Mouse (Mus musculus) heart, embryonic 15.5 days (tissue): ENCODE results near the gene Lamc2. TPM values are rescaled to one million over a fixed set of nuclear protein-coding genes. Genes with fewer than 3 reads are reported as not detected.
A peak's percentile ranks its signal among the peaks of the same experiment; 100 is the strongest.

Source experiments
- ATAC-seq: fragments of 200-750 bp; cut with Nextera tagmentation; replicated peaks from 2 replicates; pipeline ENCODE4 v1.8.0; 2017; ENCODE audit warnings: low read depth, moderate TSS enrichment; ENCODE audit not compliant: insufficient number of reproducible peaks, insufficient read depth, low FRiP score
- H3K27ac ChIP-seq: fragments of 300-500 bp; sonication (generic); 2 replicates; pipeline ENCODE4 v1.5.1; 2015; ENCODE audit warnings: mild to moderate bottlenecking, inconsistent platforms
- H3K27me3 ChIP-seq: fragments of 300-500 bp; sonication (generic); 2 replicates; pipeline ENCODE4 v1.6.1; 2015; ENCODE audit warnings: inconsistent platforms
- H3K36me3 ChIP-seq: fragments of 300-500 bp; sonication (generic); 2 replicates; pipeline ENCODE4 v1.6.1; 2015; ENCODE audit warnings: mild to moderate bottlenecking, inconsistent platforms
- H3K4me1 ChIP-seq: fragments of 300-500 bp; sonication (generic); replicated peaks from 2 replicates; pipeline ENCODE4 v1.6.1; 2015; ENCODE audit warnings: inconsistent platforms
- H3K4me2 ChIP-seq: fragments of 300-500 bp; sonication (generic); 2 replicates; pipeline ENCODE4 v1.6.1; 2015; ENCODE audit warnings: inconsistent platforms, mild to moderate bottlenecking, moderate library complexity
- H3K4me3 ChIP-seq: fragments of 300-500 bp; sonication (generic); 2 replicates; pipeline ENCODE4 v1.5.1; 2015; ENCODE audit warnings: mild to moderate bottlenecking, inconsistent platforms
- H3K9ac ChIP-seq: fragments of 300-500 bp; sonication (generic); 2 replicates; pipeline ENCODE4 v1.6.1; 2015; ENCODE audit warnings: mild to moderate bottlenecking, inconsistent platforms
- H3K9me3 ChIP-seq: fragments of 300-500 bp; sonication (generic); replicated peaks from 2 replicates; pipeline ENCODE4 v1.6.1; 2016; ENCODE audit warnings: inconsistent platforms
- WGBS: fragments of 180-500 bp; shearing (Covaris S2); methylation state at CpG from one replicate; pipeline ENCODE4 v1.1.7; 2015; ENCODE audit warnings: mixed read lengths; 5-methylcytosine and 5-hydroxymethylcytosine counted together
- polyA plus RNA-seq: library from polyadenylated mRNA; unstranded; fragments of >200 nt; fragmentation: Nextera tagmentation; extraction: Ambion mirVana; gene quantifications from 2 replicates; pipeline ENCODE4 v1.2.1, GENCODE M21; 2015

Gene Lamc2
- polyA plus RNA-seq, 1 experiment from 2014 or later = 7.8 TPM

DNA sequence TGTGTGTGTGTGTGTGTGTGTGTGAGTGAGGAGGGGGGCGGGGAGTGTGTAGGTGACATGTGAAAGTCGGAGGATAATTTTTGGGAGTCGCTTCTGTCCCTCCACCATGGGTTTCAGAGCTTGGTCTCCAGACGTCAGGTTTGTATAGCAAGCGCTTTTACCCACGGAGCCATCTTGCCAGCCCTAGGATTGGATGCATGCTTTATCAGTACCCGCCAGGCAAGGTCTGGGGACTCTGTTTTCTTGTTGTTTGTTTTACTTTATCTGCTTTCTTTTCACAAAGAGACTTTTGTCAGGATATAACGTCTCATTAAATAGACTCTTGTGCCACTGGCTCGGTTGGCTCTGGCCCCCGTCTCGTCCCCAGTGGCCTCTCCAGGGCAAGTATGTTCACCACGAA is 81.4 kb downstream of the Lamc2 start:
- no peaks in the 10 kb centered on the region for H3K36me3 ChIP-seq
- H3K27me3 ChIP-seq = no peaks in the 10 kb centered on the region
- WGBS = 76% methylated on average over 12 of the region's 12 CpGs
- no peak overlapping the region for H3K27ac ChIP-seq
- H3K9ac ChIP-seq = no peak overlapping the region
- H3K4me3 ChIP-seq = no peak overlapping the region
- H3K4me1 ChIP-seq = peaks cover 25% of the 10 kb centered on the region
- ATAC-seq = no peak
- no peak overlapping the region for H3K4me2 ChIP-seq
- no peaks in the 10 kb centered on the region for H3K9me3 ChIP-seq

DNA sequence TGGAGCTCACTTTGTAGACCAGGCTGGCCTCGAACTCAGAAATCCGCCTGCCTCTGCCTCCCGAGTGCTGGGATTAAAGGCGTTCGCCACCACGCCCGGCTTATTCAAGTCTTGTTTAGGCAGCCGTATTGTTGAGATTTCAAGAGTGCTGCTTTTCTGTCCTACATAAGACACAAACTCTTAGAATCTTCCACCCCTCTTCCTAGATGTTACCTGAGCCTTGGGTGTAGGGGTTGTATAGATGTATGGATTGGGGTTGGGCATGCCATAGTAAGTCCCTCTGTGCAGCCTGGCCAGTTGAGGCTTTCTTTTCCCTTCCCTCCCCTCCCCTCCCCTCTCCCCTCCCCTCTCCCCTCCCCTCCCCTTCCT is 83.1 kb downstream of the Lamc2 start:
- WGBS = 94% methylated on average over 8 of the region's 8 CpGs
- peaks cover 25% of the 10 kb centered on the region for H3K4me1 ChIP-seq
- H3K9me3 ChIP-seq = no peaks in the 10 kb centered on the region
- H3K9ac ChIP-seq = no peak overlapping the region
- no peaks in the 10 kb centered on the region for H3K36me3 ChIP-seq
- no peak for ATAC-seq
- no peak overlapping the region for H3K4me3 ChIP-seq
- H3K27me3 ChIP-seq = no peaks in the 10 kb centered on the region
- H3K27ac ChIP-seq = no peak overlapping the region
- no peak overlapping the region for H3K4me2 ChIP-seq

DNA sequence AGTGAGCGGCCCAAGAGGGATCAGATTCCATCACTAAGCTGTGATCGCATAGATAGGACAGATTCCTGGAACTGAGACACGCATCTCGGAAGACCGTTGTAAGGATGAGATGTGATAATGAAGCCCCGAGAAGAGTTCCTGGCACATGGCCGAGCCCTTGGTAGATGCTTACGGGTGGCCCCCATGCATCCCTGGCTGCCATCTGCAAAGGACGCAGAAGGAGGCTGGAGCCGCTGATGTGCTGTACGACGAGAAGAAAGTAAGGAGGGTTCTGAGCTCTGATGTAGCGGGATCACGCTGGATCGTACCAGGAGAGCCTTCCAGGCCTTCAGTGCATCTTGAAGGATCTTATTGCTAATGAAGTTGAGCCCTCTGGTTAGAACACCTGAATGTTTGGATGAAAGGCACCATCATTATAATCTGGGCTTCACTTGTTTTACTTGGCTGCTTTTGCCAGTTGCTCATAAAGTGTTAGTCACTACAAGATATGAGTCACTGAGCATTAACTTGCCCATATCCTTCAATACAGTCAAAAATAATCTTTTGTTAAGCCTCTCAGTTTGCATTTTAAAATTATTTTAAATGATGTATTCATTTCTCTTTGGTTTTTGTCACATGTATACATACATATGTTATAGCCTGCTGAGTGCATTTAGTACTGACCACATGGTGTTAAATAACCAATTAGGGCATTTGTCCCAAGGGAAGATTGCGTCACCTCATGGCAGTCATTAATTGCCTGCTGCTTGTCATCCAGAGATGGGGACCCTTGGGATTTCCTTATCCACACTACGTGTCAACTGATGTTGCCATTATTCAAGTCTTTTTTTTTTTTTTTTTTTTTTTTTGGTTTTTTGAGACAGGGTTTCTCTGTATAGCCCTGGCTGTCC is 83.7 kb downstream of the Lamc2 start:
- no peaks in the 10 kb centered on the region for H3K9me3 ChIP-seq
- no peak for ATAC-seq
- no peaks in the 10 kb centered on the region for H3K27me3 ChIP-seq
- no peak overlapping the region for H3K4me2 ChIP-seq
- no peaks in the 10 kb centered on the region for H3K36me3 ChIP-seq
- WGBS = 88% methylated on average over 17 of the region's 17 CpGs
- H3K4me3 ChIP-seq = no peak overlapping the region
- H3K27ac ChIP-seq = no peak overlapping the region
- no peak overlapping the region for H3K9ac ChIP-seq
- peaks cover 21% of the 10 kb centered on the region for H3K4me1 ChIP-seq

DNA sequence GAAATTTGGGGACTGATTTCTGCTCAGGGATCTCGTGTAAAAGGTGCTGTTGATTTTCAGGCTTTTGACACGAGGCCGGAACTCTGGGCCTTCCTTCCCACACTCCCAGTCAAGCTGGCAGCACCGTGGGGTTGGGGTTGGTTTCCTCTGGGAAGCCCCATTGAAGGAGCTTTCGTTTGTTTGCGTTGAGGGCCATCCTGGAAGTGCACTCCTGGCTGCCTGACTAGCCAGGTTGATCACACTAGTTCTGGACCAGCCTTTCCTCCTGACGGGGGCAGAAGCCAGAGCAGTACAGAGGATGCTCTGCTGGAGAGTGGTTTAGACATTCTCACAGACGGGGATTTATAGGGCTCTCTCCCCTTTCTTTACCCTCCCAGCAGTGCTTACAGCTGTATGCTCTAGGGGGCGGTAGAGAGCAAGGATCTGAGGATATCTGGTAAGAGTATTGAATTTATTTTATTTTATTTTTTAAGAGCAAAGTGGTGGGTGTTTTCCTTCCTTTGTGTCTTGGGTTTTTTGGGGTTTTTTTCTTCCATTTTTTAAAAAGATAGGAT is 84.8 kb downstream of the Lamc2 start:
- Histone ChIP-seq H3K27ac (peak overlapping the region; percentile 74), H3K4me1 (peaks cover 23% of the 10 kb centered on the region), H3K27me3 (no peaks in the 10 kb centered on the region), H3K36me3 (no peaks in the 10 kb centered on the region), H3K4me2 (peak overlapping the region; percentile 17; the same call in 1 of the 2 replicates), H3K9me3 (no peaks in the 10 kb centered on the region), H3K4me3 (no peak overlapping the region), H3K9ac (no peak overlapping the region)
- WGBS = 28% methylated on average over 9 of the region's 9 CpGs
- ATAC-seq = peak; percentile 54; the same call in 1 of the 2 replicates

DNA sequence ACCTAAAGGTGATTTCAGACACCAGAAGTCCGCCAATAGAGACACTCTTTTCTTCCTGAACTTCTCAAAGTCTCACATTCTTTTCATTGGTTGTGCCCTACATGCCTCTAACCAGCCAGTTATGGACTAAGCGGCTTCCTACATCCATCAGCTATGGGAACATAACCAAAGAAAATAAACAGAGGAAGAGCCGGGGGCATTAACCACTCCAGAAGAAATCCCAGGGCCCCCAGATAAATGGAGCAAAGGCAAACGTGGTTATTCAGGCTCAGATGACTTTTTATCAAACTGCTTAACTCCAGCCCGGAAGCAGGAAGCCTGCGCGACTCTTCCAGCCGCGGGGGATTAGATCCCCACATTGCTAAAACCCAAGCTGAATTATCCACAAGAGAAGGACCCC is 85.3 kb downstream of the Lamc2 start:
- peaks cover 23% of the 10 kb centered on the region for H3K4me1 ChIP-seq
- peak; percentile 33; the same call in 1 of the 2 replicates for ATAC-seq
- no peaks in the 10 kb centered on the region for H3K9me3 ChIP-seq
- peak overlapping the region; percentile 17; the same call in 1 of the 2 replicates for H3K4me2 ChIP-seq
- no peak overlapping the region for H3K4me3 ChIP-seq
- no peak overlapping the region for H3K9ac ChIP-seq
- peak overlapping the region; percentile 74 for H3K27ac ChIP-seq
- 36% methylated on average over 9 of the region's 9 CpGs for WGBS
- H3K36me3 ChIP-seq = no peaks in the 10 kb centered on the region
- no peaks in the 10 kb centered on the region for H3K27me3 ChIP-seq

DNA sequence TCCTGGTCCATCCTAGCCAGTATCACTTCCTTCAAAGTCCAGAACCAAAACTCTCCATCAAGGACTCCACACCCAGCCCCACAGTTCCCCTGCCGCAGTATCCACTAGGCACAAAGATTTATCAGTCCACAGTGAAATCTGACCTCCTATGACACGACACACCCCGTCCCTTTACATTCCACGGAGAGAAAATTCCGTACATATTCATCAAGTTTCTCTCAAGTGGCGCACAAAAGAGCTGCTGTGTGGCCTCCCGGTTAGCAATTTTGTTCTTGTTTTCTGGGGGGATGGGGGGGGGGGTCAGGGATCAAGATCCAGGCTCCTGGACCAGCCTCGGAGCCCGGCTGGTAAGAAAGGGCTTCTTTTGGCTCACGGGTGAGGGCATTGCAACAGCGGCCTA is 87.7 kb downstream of the Lamc2 start:
- H3K27me3 ChIP-seq = no peaks in the 10 kb centered on the region
- WGBS = 61% methylated on average over 11 of the region's 11 CpGs
- no peak overlapping the region for H3K9ac ChIP-seq
- no peak overlapping the region for H3K27ac ChIP-seq
- no peaks in the 10 kb centered on the region for H3K9me3 ChIP-seq
- no peak for ATAC-seq
- H3K4me1 ChIP-seq = peaks cover 21% of the 10 kb centered on the region
- no peak overlapping the region for H3K4me3 ChIP-seq
- no peak overlapping the region for H3K4me2 ChIP-seq
- no peaks in the 10 kb centered on the region for H3K36me3 ChIP-seq

DNA sequence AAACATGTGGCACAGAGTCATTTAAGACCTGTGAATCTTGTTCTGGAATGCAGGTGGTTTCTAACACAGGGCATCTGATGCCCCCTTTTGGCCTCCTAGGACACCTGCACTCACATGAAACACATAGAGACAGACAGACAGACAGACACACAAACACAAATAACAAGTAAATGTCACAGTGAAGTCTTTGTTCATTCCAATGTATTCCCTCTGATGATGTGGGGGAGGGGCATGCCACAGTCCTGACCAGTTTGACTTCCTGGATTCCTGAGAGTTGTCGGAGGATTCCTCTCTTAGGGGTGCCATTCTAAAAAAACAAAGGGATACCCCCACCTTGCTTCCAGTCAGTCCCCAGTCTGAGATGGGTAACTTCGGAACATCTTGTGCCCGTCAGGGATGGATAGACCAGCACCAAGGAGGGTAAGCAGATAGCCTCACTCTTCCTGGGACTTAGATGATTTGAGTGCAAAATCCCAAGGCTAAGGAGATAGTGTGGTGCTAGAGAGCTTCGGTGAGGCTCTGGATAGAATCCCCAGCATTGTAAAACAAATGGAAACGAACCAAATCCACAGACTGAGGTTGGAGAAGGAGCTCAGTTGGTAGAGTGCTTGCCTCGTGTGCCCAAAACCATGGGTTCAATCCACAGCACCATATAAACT is 89.1 kb downstream of the Lamc2 start:
- H3K4me2 ChIP-seq = no peak overlapping the region
- H3K9ac ChIP-seq = no peak overlapping the region
- no peak for ATAC-seq
- 90% methylated on average over 6 of the region's 6 CpGs for WGBS
- peaks cover 21% of the 10 kb centered on the region for H3K4me1 ChIP-seq
- no peaks in the 10 kb centered on the region for H3K9me3 ChIP-seq
- no peak overlapping the region for H3K27ac ChIP-seq
- H3K27me3 ChIP-seq = no peaks in the 10 kb centered on the region
- H3K4me3 ChIP-seq = no peak overlapping the region
- no peaks in the 10 kb centered on the region for H3K36me3 ChIP-seq

DNA sequence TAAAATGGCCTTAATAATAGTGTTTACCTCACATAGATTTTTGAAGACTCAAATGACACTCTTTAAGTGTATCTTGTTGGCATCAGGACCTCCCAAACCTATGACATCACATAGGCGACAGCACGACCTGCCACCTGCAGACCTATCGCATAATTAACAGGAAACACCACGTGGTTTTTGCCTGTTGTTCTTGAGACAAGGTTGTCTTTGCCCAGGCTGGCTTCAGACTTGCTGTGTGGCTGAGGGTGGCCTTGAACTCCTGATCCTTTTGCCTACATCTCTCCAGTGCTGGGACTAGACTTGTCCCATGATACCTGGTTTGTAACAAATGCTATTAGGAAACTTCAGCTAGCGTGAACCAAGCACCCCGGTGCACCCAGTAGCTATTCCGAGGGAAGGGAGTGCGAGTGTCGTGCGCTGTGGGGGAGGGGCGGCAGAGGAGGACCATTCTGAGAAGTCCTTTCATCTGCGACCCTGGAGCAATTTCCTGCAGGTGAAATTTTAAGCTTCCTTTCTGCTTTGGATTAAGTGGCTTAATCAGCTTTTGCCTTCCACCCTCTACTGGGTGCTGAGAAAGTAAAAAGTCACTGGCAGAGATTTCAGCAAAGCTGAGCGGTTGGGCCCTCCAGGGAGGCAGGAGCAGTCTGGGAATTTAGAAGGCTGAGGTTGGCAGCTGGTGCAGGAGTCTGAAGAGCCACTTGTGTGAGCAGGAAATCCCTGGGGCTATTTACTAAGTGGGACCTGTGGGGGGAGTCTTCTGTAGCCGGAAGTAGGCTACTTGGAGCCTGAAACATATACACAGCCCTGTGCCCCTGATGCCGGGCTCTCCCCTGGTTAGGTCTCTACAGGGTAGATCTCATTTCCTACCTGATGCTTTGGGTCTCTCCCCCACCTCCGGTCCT is 90.2 kb downstream of the Lamc2 start:
- H3K27me3 ChIP-seq = no peaks in the 10 kb centered on the region
- H3K4me3 ChIP-seq = no peak overlapping the region

DNA sequence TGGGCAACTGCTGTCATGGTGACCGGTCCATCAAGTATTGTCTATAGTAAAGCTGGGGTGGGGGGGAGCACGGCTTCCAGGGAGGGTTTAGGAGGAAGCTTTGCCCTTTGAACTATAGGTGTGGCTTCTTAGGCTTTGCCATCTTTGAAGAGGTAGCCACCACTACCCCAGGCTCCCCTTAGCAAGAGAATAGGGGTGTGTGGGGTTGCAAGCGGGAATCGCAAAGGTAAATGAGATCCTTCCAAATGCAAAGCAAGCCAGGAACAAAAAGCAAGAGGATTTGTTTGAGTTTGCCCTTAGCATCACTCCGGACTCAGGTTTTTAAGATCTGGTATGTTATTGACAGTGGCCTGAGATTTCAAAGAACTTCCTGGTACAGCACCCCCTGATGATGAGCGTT is 90.9 kb downstream of the Lamc2 start:
- Histone ChIP-seq H3K4me1 (peaks cover 21% of the 10 kb centered on the region), H3K4me2 (no peak overlapping the region), H3K27me3 (no peaks in the 10 kb centered on the region), H3K9ac (no peak overlapping the region), H3K9me3 (no peaks in the 10 kb centered on the region), H3K36me3 (no peaks in the 10 kb centered on the region), H3K27ac (no peak overlapping the region), H3K4me3 (no peak overlapping the region)
- no peak for ATAC-seq
- 72% methylated on average over 6 of the region's 6 CpGs for WGBS

More for the DNA sequence above, 90.2 kb downstream of the Lamc2 start:
- no peak for ATAC-seq
- 25% methylated on average over 16 of the region's 16 CpGs for WGBS
- no peaks in the 10 kb centered on the region for H3K36me3 ChIP-seq
- no peak overlapping the region for H3K9ac ChIP-seq
- no peak overlapping the region for H3K4me2 ChIP-seq
- H3K4me1 ChIP-seq = peaks cover 22% of the 10 kb centered on the region
- H3K27ac ChIP-seq = no peak overlapping the region
- no peaks in the 10 kb centered on the region for H3K9me3 ChIP-seq

DNA sequence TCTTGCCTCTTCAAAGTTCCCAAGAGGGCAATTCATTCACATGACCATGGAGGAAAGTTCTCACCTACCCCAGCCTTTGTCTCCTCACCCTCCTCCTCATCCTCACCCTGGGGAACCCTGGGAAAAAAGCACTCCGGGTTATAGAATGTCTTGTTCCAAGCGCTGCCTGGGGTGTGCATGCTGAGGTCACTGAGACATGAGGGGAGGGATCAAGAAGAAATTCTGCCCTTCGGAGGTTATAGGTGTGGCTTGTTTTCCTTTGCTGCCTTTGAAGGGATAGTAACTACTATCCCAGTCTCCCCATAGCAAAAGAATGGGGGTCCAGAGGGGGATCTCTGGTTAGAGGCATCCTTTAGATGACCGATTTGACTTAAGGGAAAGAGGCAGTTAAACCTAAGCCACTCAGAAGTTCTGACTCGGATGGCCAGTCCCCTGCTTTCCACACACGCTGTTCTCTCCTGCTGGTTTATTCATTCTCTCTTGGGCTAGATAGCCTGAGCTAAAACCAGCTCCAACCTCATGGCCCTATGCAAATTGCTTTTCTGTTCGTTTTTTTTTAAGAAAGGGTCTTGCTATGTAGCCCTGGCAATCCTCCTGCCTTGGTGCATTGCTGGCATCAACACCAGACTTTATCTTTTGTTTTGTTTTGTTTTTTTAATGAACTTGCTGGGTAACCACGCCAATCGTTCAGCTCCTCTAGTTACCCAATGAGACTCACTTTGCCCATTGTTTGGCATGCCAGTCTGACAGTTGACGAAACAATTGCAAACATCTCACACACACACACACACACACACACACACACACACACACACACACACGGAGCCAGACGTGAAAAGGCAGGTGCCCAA is 91.8 kb downstream of the Lamc2 start:
- WGBS = 57% methylated on average over 12 of the region's 12 CpGs

More for the DNA sequence above, 91.8 kb downstream of the Lamc2 start:
- Histone ChIP-seq H3K4me3 (no peak overlapping the region), H3K36me3 (no peaks in the 10 kb centered on the region), H3K27ac (no peak overlapping the region), H3K27me3 (no peaks in the 10 kb centered on the region), H3K4me2 (no peak overlapping the region), H3K4me1 (peaks cover 21% of the 10 kb centered on the region), H3K9me3 (no peaks in the 10 kb centered on the region), H3K9ac (no peak overlapping the region)
- no peak for ATAC-seq
